Mouse (Mus musculus): ENCODE data around the gene Kdm3a.
A peak's percentile ranks its signal among the peaks of the same experiment; 100 is the strongest.

Gene Kdm3a

DNA sequence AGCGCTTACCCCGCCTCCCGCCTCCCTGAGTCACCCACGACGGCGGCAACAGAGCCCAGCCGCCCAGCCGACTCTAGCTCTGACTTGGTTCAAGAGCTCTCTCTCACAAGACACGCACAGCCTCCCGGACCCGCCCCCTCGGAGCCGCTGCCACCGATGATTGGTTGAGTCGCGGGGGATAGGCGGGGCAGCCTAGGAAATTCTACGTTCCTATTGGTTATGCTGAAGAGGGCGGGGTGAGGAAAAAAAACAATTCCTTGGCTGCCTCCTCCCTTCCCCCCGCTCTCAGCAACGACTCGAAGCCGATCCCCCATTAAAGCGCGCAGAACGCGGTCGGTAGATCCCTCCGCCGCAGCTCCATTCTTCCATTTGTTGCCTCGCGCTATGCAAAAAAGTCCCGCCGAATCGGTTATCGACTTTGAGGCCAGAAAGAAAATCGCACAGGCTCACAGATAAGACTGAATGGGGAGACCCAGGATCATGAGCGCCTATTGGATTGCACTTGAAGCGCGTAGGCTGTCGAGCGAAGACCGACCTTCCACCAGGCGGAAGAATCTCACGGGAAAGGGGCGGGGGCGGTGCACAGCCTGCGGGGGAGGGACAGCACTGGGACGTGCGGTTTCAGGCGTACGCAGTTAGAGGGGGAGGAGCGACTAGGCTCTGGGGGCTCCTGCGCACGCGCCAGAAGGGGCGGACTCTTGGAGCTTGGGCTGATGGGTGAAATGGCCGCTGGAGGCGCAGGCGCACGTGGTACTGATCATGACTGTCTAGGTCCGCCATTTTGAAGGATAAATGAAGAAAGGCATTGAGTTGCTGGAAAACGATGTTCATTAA, at the start of gene Kdm3a:
Gene Kdm3a (minus strand): TSS at position 162 of the 834 bp plus-strand sequence.
- peak; percentile 99 for DNase-seq (ENCODE audit: low read depth, low spot score)

- DNase-seq (ENCODE audit: low read depth, low spot score), result peak; percentile 70
Measured at GRCm38 (mm10) chr6:71678891-71679290, 46.1 kb upstream of the Kdm3a start.

GRCm38 (mm10) chr6:71673166-71673565, 40.4 kb upstream of the Kdm3a start:
- DNase-seq (ENCODE audit: low read depth, low spot score), result peak; percentile 50

DNA sequence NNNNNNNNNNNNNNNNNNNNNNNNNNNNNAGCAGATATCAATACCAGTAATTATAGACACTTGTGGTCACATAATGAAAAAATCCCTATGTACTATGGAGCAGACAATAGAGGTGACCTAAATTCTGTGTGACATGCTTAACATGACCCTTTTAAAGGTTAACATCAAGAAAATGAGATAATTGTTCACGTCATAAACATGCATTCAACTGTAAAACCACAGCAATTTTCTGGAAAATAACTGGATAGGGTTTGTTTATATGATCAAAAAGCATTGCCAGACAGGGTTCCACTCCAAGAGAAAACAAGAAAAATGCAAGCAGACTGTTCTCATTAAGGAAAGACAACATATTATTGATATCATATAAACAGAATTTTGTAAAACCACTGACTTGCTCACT, 31.7 kb upstream of the Kdm3a start:
- no peak for DNase-seq (ENCODE audit: low read depth, low spot score)

DNA sequence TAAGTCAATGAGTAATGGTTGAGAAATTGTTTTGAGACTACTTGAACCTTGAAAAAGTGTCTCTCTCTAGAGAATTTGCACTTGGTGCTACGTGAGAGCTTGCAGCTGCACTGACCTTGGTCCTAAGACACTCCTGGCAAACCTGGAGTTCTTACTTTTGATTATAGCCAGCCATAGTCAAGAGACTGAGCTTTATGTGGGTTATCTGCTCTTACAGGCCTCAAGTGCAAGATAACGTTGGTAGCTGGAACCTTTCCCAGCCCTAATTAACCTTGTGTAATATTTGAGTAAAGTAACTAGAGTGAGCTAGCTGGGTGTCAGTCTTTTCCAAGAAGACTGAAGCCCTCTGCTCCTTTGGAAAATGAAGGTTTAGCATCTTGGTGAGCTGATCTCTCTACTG, 25.5 kb upstream of the Kdm3a start:
- DNase-seq (ENCODE audit: low read depth, low spot score), result no peak

DNA sequence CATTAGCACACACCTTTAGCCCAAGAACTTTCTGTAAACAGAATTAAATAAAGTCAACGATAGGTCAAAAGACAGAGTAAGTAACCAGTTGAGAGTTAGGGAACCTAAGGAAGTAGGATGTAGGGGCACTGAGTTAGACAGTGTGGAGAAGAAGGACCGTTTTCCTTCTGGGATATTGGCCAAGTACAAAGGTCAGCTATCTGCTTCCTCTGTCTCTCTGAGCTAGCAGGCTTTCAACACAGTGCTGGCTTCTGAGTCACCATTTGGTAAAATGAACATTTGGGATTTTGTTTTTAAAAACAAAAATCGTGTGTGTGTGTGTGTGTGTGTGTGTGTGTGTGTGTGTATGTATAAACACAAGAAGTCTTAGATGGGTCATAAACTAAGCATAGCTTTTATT, 23.0 kb upstream of the Kdm3a start:
- no peak for DNase-seq (ENCODE audit: low read depth, low spot score)

- no peak for DNase-seq (ENCODE audit: low read depth, low spot score)
Measured at GRCm38 (mm10) chr6:71651868-71652267, 19.1 kb upstream of the Kdm3a start.

- no peak for DNase-seq (ENCODE audit: low read depth, low spot score)
Measured at GRCm38 (mm10) chr6:71632486-71632828, 333 bp downstream of the Kdm3a start.

GRCm38 (mm10) chr6:71631706-71632461, 906 bp downstream of the Kdm3a start:
- peak; percentile 53 for DNase-seq (ENCODE audit: low read depth, low spot score)

DNA sequence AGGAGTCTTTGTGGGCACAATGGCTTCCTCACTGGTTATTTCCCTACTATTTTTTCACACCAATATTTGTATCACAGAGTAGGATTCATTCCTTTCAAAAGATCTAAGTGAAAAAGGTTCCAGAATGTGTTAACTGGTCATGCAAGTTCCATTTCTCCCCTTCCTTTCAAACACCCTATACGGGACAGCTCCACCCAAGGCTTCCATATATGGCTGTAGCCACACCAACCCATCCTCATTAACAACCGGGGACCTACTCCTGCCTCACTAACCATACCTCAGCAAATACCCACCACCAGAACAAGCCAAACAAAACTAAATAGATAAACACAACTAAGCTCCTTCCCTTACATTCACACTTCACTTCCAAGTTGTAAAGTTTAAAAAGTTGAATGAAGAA, 1.6 kb downstream of the Kdm3a start:
- DNase-seq (ENCODE audit: low read depth, low spot score), result peak; percentile 31

- DNase-seq (ENCODE audit: low read depth, low spot score), result no peak
Measured at GRCm38 (mm10) chr6:71627325-71627724, 5.5 kb downstream of the Kdm3a start.

DNA sequence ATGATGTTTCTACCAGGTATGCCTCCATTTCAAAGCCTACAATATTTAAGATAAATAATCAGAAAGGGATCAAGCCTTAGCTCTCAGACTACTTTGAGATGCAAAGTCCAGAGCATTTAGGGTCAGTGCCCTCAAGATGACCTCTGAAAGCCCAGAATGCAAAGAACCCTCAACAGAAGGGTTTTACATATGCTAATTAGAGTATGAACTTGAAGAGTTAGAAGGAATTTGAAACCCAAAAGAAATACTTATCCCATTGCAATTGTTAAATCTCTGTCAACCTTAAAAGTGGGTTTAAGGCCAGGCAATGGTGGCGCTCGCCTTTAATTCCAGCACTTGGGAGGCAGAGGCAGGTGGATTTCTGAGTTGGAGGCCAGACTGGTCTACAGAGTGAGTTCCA, 6.8 kb downstream of the Kdm3a start:
- peak; percentile 89 for DNase-seq (ENCODE audit: low read depth, low spot score)

DNA sequence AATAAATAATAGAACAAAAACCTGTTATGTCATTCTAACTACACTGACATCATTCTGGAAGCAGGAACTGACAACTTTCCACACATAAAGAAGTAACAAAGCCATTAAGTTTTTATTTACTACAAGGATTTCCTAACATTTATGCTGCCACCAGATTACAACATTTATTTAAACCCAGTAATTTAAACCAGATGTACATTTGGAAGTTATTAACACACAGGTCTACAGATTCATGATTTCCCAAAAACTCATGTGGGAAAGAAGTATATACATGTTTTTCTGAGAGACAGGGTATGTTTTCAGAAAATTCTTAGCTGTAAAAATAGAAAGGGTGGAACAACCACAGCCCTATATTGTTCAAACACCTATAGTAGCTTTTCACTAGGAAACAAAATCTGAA, 8.1 kb downstream of the Kdm3a start:
- DNase-seq (ENCODE audit: low read depth, low spot score), result no peak

GRCm38 (mm10) chr6:71621981-71622380, 10.8 kb downstream of the Kdm3a start:
- no peak for DNase-seq (ENCODE audit: low read depth, low spot score)

- DNase-seq (ENCODE audit: low read depth, low spot score), result no peak
Measured at GRCm38 (mm10) chr6:71621551-71621950, 11.2 kb downstream of the Kdm3a start.

GRCm38 (mm10) chr6:71616959-71617358, 15.8 kb downstream of the Kdm3a start:
- no peak for DNase-seq (ENCODE audit: low read depth, low spot score)

- no peak for DNase-seq (ENCODE audit: low read depth, low spot score)
Measured at GRCm38 (mm10) chr6:71613225-71613624, 19.6 kb downstream of the Kdm3a start.

DNA sequence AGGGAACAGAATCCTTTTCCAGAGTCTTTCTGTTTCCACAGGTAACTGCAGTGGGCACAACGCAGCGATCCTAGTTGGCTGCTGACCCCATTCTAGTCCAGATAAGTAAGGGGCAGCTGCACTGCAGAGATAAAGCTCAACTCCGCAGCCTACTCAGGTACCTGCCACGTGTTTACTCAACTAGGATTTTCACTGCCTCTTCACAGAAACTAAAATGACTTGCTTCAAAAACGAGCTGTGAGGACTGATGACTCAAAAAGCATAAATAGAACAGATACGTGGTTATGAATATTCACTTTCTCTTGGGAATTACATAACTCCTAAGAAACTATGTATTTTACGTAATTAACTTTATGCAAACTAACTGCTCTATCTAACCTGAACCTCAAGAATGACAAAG, 22.8 kb downstream of the Kdm3a start:
- DNase-seq (ENCODE audit: low read depth, low spot score), result peak; percentile 49

- DNase-seq (ENCODE audit: low read depth, low spot score), result peak; percentile 98
Measured at GRCm38 (mm10) chr6:71608994-71609393, 23.8 kb downstream of the Kdm3a start.

- DNase-seq (ENCODE audit: low read depth, low spot score), result peak; percentile 64
Measured at GRCm38 (mm10) chr6:71607756-71608155, 25.0 kb downstream of the Kdm3a start.

DNA sequence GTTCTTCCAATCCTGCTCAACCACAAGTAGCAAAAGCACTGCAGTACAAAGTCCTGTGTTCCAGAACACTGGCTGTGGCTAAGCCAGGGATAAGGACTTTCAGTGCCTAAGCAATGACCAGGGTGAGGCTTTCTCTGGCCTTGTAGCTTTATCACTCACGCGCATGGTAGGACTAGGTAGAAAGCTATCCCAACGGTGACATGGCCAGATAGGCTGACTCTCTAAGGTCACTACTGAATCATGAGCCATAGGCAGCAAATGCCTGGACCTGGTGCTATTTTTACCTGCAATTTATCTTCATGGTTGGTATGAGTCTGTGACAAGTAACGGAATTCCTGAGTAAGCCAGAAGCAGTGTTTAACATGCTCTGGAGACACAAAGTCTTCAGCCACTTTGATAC, 42.6 kb downstream of the Kdm3a start:
- no peak for DNase-seq (ENCODE audit: low read depth, low spot score)

DNA sequence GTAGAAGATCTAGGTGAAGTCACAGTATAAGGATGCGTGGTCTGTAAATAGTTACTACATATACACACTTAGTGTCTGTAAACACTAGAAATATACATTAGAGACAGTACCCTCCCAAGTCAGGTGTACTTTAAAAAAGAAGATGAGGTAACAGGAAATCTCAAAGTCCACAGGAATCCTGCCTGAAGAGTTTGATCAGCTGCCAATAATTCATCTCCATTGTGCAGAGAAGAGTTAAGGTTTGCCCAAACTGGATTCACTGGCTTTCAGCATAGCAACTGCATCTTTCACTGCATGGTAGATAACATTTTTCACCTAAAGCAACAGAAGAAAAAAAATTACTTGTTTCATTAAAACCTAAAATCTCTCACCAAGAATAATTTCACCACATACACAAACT, 43.4 kb downstream of the Kdm3a start:
- DNase-seq (ENCODE audit: low read depth, low spot score), result no peak

DNA sequence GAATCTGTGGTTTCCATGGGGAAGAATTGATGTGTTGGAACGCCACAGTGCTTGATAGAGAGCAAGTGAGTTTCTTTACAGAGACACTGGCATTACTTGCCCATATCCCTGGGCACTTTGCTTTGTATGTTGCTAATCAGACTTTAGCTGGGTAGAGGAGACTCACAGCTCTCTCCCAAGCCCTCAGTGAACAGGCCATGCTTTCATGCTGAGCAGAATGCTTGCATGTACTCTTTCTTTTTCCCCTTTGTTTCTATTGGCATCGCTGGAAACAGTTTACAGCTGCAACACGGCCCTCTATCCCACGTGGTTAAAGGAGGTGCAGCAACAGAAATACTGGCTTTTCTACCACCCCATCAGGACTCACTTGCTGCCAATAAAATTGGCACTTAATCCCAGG, 49.6 kb downstream of the Kdm3a start:
- DNase-seq (ENCODE audit: low read depth, low spot score), result no peak
